ENCODE assay signal across 21 mouse cellular contexts in genomic region chr10:22297033-22297762, GRCm38 (mm10).
"Had no signal": no experiment of that assay in that cellular context is flagged by ENCODE, and none has a peak within 500 bp of the region (broad histone marks: within the 10 kb centered on the region; RNA-seq: fewer than 3 reads in every experiment).

No protein-coding gene starts in this region.

- H3K4me1 ChIP-seq: limb, embryonic 12.5 days; limb, embryonic 15.5 days; midbrain, embryonic 12.5 days; midbrain, embryonic 15.5 days; neural tube, embryonic 12.5 days had no signal

- H3K9me3 ChIP-seq: kidney, embryonic 15.5 days; limb, embryonic 12.5 days; limb, embryonic 15.5 days; midbrain, embryonic 12.5 days; midbrain, embryonic 15.5 days; neural tube, embryonic 12.5 days had no signal

- H3K27me3 ChIP-seq: kidney, embryonic 15.5 days; limb, embryonic 12.5 days; limb, embryonic 15.5 days; midbrain, embryonic 12.5 days; midbrain, embryonic 15.5 days; neural tube, embryonic 12.5 days had no signal

- H3K4me3 ChIP-seq: kidney, embryonic 15.5 days; limb, embryonic 12.5 days; limb, embryonic 15.5 days; midbrain, embryonic 12.5 days; midbrain, embryonic 15.5 days; neural tube, embryonic 12.5 days had no signal

- H3K9ac ChIP-seq: kidney, embryonic 15.5 days; limb, embryonic 12.5 days; limb, embryonic 15.5 days; liver, embryonic 14.5 days; liver, postnatal 0 days; lung, embryonic 14.5 days; midbrain, embryonic 12.5 days; midbrain, embryonic 15.5 days; neural tube, embryonic 12.5 days had no signal

- ATAC-seq: liver, postnatal 0 days; midbrain, embryonic 15.5 days had no signal

- H3K27ac ChIP-seq: kidney, embryonic 15.5 days; limb, embryonic 12.5 days; limb, embryonic 15.5 days; liver, embryonic 14.5 days; midbrain, embryonic 12.5 days; midbrain, embryonic 15.5 days; neural tube, embryonic 12.5 days; stomach, postnatal 0 days had no signal

- DNase-seq: kidney, adult 11 months; kidney, adult 8-10 months; kidney, postnatal 10 days; kidney, postnatal 36 days; left cerebral cortex, postnatal 4 days; liver, postnatal 0 days; lung, embryonic 14.5 days; lung, postnatal 10 days; lung, postnatal 36 days; thymus, adult 2 months; thymus, postnatal 14 days; thymus, postnatal 4 days had no signal

- H3K4me2 ChIP-seq: kidney, embryonic 15.5 days; limb, embryonic 12.5 days; limb, embryonic 15.5 days; liver, embryonic 11.5 days; lung, embryonic 14.5 days; midbrain, embryonic 12.5 days; midbrain, embryonic 15.5 days; neural tube, embryonic 12.5 days had no signal

- H3K36me3 ChIP-seq: kidney, embryonic 15.5 days; limb, embryonic 12.5 days; limb, embryonic 15.5 days; midbrain, embryonic 12.5 days; midbrain, embryonic 15.5 days; neural tube, embryonic 12.5 days had no signal
